Mouse (Mus musculus) c-Kit-positive CD71-negative TER-119-negative erythroid progenitor cells, embryonic 14.5 days (primary cell): ENCODE measurements around the gene Parp16.
"Not testable (repeated sequence)": the region's sequence is repeated elsewhere in the genome, so short reads cannot be mapped to it uniquely, and the experiment has no call there.

Experiments
- DNase-seq: peaks from one replicate; pipeline ENCODE4 v3.0.0-alpha.2; 2013; ENCODE audit warnings: low read depth

The Parp16 gene

GRCm38 (mm10) chr9:65208293-65209179 is 13.4 kb downstream of the Parp16 start:
- no peak for DNase-seq

- no peak for DNase-seq
These were observed 16.4 kb downstream of the Parp16 start for GRCm38 (mm10) chr9:65211598-65211997.

DNA sequence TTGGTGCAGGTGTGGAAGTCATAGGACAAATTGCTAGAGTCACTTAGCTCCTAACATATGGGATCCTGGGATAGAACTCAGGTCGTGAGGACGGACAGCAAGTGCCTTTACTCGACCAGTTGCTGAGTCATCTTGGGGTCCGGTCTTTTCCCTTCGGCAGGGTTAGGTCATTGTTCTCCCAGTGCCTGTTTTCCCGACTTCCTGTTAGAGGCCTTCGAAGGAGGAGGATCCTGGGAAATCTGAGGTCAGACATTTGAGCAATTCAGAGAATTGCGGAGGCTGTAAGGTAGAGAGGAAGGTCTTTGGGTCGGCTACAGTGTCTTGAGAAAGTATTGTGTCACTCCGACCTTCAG is 19.2 kb downstream of the Parp16 start:
- DNase-seq, result no peak

DNA sequence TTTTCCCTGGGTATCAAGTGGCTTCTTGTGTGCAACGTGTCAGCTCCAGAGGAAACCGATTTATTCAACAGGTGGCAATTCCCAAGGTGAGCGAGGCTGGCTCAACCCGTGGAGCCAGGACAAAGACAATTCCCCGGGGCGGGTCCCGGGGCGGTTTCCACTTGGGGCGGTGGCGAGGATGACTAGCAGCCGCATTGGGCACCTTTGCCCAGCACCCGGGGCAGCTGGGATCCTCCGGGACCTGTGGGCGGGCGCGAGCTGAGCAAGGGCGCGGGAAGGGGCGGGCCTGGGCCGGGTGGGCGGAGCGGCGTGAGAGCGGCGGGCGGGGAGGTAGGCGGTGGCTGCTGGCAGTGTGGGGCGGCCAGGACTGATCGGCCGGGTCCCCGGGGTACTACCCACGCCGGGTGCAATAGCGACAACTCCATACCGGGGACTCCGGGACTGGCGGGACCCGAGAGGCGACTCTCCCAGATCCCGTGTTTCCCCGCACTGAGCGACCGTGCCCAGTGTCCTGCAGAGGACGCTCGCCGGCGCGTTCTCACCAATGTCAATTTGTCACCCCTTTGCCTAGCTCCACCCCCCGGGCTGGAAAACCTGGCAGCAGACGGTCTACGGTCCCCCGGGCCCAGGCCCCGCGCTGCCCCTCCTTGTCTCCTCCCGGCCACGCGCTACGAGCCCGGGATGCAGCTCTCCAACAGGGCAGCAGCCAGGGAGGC is 19.8 kb downstream of the Parp16 start:
- peak; percentile 76 for DNase-seq

GRCm38 (mm10) chr9:65215494-65216126 is 20.5 kb downstream of the Parp16 start:
- no peak for DNase-seq

- DNase-seq, result no peak
These were observed 21.8 kb downstream of the Parp16 start for GRCm38 (mm10) chr9:65216972-65217371.

DNA sequence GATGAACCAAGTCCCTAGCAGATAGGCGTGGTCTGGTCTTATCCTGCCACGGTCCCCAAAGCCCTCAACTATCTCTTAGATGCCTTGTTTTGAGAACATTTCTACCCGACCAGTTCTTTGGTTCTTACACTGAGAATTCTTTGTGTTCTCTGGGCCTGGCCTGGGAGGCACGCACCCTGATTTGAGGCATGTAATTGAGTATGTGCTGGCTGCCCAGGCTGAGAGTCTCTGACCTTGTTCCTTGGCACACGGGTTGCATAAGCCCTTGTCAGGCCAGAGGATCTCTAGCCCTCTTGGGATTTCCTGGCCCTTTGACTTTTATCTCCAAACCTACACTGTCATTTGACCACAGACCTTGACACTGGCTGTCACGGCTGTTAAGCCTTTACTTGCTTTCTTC is 22.5 kb downstream of the Parp16 start:
- no peak for DNase-seq

- DNase-seq, result no peak
These were observed 23.8 kb downstream of the Parp16 start for GRCm38 (mm10) chr9:65218916-65219315.

DNA sequence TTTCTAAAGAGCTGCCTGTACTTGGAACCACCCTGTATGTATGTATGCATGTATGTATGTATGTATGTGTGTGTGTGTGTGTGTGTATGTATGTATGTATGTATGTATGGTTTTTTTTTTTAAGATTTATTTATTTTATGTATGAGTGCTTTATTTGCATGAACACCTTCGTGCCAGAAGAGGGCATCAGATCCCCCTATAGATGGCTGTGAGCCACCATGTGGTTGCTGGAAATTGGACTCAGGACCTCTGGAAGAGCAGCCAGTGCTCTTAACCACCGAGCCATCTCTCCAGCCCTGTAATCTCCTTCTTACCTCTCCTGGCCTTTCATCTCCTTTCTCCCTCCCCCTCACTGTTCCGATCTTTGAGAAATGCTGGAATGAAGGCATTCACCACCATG is 25.2 kb downstream of the Parp16 start:
- DNase-seq, result not testable (repeated sequence)

- DNase-seq, result no peak
These were observed 28.8 kb downstream of the Parp16 start for GRCm38 (mm10) chr9:65223927-65224326.

DNA sequence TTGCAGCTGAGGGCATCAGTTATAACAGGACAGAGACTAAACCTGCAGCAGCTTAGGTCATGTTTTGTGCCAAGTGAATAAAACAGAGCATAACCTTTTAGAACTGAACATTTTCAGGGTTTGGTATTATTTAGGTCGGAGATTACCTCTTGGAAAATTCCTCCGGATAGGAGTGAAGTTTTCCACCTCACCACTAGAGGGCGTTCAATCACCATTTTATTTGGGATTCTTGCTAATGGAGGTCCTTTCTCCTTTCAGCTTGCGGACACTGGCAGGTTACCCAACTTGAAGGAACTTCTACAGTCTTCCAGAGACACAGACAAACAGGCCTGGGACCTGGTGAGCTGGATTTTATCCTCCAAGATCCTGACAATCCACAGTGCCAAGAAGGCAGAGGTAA is 30.6 kb downstream of the Parp16 start:
- DNase-seq, result no peak

GRCm38 (mm10) chr9:65230250-65230649 is 35.1 kb downstream of the Parp16 start:
- DNase-seq, result no peak

DNA sequence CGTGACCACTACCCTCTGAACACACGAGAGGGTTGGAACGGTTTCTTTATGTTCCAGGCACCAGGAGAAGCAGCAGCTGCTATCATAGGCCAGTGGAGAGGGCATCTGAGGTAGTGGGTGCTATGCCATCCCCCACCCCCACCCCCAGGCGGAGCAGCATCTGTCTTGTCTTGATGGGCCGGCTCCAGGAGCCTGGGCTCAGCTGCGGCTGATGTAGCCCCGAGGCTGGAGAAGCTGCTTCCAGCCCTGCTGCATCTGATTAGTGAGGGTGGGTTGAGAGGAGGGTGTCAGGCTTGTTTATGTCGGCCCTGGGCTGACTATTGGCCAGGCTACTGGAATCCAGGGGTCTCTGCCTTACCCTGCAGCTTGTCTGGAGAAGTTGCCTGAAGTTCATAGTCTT is 36.1 kb downstream of the Parp16 start:
- no peak for DNase-seq

DNA sequence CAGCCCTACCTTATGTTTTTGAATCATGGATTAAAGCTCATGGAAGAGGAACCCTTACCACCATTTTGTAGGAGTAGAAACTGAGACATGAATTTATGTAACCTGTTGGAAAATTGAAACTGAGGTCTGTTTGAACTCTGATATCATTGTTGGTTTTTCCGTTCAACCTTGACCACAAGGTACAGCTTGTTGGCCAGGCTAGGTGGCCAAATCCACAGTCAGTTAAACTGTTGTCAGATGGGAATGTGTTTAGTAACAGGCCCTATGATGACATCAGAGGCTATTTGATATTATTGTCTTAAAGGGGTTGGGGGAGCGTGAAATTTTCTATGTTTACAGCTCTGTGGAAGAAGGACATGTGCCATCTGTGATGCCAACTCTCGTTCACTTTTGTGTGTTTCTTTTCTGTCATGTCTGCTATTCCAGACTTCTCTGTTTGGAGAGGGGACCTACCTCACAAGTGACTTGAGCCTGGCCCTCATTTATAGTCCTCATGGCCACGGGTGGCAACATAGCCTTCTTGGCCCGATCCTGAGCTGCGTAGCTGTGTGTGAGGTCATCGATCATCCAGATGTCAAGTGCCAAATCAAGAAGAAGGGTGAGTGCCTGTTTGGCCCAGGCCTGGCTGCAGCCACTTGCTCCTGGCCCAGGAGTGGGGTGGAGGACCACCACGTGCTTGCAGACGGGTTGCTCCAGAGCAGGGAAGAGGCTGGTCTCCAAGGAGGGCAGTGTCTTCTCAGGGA is 38.3 kb downstream of the Parp16 start:
- DNase-seq, result no peak

DNA sequence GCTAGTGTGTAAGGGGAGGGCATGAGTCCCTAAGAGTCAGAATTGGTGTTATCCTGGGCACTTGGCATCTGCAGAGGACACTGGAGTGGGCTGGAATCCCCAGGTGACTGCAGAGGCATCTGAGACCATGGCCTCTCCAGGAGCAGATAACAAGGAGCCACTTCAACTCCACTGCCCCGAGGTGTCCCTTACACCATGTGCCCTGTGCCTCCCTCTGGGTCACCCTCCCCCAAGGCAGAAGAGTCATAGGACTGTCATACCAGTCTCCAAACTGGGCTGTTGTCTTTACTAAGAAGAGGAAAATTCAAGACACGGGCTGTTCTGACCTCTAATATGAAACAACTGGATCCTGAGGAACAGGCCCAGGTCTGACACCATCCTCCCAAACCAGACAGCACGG is 39.6 kb downstream of the Parp16 start:
- no peak for DNase-seq

DNA sequence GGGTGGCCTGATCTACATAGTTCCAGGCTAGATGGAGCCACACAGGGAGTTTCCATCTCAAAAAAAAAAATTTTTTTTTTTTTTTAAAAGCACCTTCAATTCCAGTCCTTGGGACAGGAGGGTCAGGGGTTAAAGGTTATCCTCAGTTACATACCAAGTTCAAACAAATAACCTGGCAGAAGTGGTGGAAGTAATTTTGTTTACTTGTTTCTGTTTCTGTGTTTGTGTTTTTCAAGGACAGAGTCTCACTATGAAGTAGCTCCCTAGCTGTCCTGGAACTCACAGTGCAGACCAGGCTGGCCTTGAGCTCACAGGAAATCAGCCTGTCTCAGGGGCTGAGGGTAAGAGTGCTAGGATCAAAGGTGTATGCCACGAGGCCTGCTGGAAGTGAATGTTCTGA is 40.4 kb downstream of the Parp16 start:
- DNase-seq, result no peak

DNA sequence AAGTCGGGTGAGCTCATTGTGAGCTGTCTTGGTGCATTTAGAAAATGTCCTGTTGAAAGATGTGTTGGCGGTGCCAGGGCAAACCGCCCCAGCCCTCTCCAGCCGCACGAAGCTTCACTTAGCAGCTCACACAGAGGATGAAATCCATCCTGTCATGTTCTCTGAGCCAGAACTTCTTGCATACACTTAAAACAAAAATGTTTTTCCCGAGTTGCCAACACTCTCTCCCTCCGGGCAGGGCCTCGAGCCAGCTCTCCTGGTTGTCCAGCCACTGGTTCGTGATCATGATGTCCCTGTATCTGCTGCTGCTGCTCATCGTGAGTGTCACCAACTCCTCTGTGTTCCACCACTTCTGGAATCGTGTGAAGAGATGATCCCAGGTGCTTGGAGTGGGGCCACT is 42.5 kb downstream of the Parp16 start:
- no peak for DNase-seq

GRCm38 (mm10) chr9:65238191-65238760 is 43.1 kb downstream of the Parp16 start:
- DNase-seq, result no peak

GRCm38 (mm10) chr9:65239176-65239575 is 44.0 kb downstream of the Parp16 start:
- no peak for DNase-seq

GRCm38 (mm10) chr9:65239731-65240130 is 44.6 kb downstream of the Parp16 start:
- DNase-seq, result no peak

GRCm38 (mm10) chr9:65240587-65240986 is 45.4 kb downstream of the Parp16 start:
- no peak for DNase-seq

DNA sequence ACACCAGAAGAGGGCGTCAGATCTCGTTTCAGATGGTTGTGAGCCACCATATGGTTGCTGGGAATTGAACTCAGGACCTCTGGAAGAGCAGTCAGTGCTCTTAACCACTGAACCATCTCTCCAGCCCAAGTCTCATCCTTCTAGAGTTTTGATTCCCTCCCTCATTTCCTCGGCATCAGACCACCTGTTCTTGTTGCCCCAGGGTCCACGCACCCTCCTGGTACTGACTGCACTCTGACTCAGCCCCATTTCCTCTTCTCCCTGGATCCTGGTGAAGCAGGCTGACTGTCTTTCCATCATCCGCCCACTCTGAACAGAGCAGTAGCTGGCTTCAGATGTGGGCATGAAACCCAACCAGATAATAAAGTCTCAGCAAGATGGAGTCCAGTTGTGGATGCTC is 46.8 kb downstream of the Parp16 start:
- no peak for DNase-seq
